Mouse (Mus musculus) spleen, adult 18-20 months (tissue): Measurements from ENCODE around the gene Tmem26.

Experiments
- DNase-seq, 2 experiments: peaks; one replicate each; pipeline ENCODE4 v3.0.0; 2022; ENCODE audit warnings: mixed read lengths in 2 of 2

The Tmem26 gene

GRCm38 (mm10) chr10:68759238-68759637 lies 35.8 kb downstream of the Tmem26 start:
- DNase-seq, result peak; percentile 16 to 43

- no peak for DNase-seq
These were observed 36.3 kb downstream of the Tmem26 start for GRCm38 (mm10) chr10:68759789-68760188.

GRCm38 (mm10) chr10:68781067-68781868 lies 57.8 kb downstream of the Tmem26 start:
- no peak for DNase-seq

- no peak for DNase-seq
These were observed 59.3 kb downstream of the Tmem26 start for GRCm38 (mm10) chr10:68782724-68783123.

GRCm38 (mm10) chr10:68783856-68784255 lies 60.4 kb downstream of the Tmem26 start:
- no peak for DNase-seq

GRCm38 (mm10) chr10:68784463-68784862 lies 61.0 kb downstream of the Tmem26 start:
- no peak for DNase-seq

GRCm38 (mm10) chr10:68795466-68795865 lies 72.0 kb downstream of the Tmem26 start:
- peak; percentile 18 to 27 for DNase-seq

GRCm38 (mm10) chr10:68799883-68800282 lies 76.4 kb downstream of the Tmem26 start:
- DNase-seq, result no peak

GRCm38 (mm10) chr10:68800339-68800738 lies 76.9 kb downstream of the Tmem26 start:
- no peak for DNase-seq

- no peak for DNase-seq
These were observed 82.9 kb downstream of the Tmem26 start for GRCm38 (mm10) chr10:68806328-68806727.

- no peak for DNase-seq
These were observed 87.5 kb downstream of the Tmem26 start for GRCm38 (mm10) chr10:68810958-68811357.

- DNase-seq, result no peak
These were observed 89.3 kb downstream of the Tmem26 start for GRCm38 (mm10) chr10:68812699-68813098.

GRCm38 (mm10) chr10:68817281-68817680 lies 93.8 kb downstream of the Tmem26 start:
- no peak for DNase-seq

GRCm38 (mm10) chr10:68818065-68818759 lies 94.8 kb downstream of the Tmem26 start:
- no peak for DNase-seq

- no peak for DNase-seq
These were observed 101.1 kb downstream of the Tmem26 start for GRCm38 (mm10) chr10:68824519-68824918.
